Mouse (Mus musculus) olfactory bulb, adult 2 months (tissue): Measurements from ENCODE around the gene Gm48551. TPM values are rescaled to one million over a fixed set of nuclear protein-coding genes. Genes with fewer than 3 reads are reported as not detected.

Experiments
- H3K27ac ChIP-seq: fragments of 200-500 bp; 2 replicates; pipeline ENCODE4 v1.5.1; 2012; ENCODE audit warnings: low read depth, low read length; ENCODE audit not compliant: insufficient read depth
- H3K4me1 ChIP-seq: fragments of 200-500 bp; 2 replicates; pipeline ENCODE4 v1.6.1; 2012; ENCODE audit warnings: low read length; ENCODE audit not compliant: control insufficient read depth, insufficient read depth
- H3K4me3 ChIP-seq: fragments of 200-500 bp; 2 replicates; pipeline ENCODE4 v1.5.1; 2012; ENCODE audit warnings: mild to moderate bottlenecking, low read depth, low read length, moderate library complexity; ENCODE audit not compliant: insufficient read depth
- CTCF ChIP-seq: fragments of 200-500 bp; IDR thresholded peaks from 2 replicates; pipeline ENCODE4 v1.5.1; 2012; ENCODE audit warnings: low read depth, mild to moderate bottlenecking, low read length, moderate library complexity; ENCODE audit not compliant: insufficient read depth
- POLR2A ChIP-seq: fragments of 200-500 bp; IDR thresholded peaks from 2 replicates; pipeline ENCODE4 v1.6.1; 2012; ENCODE audit warnings: mild to moderate bottlenecking, low read depth, low read length, moderate library complexity; ENCODE audit not compliant: insufficient read depth
- WGBS: fragments of 180-500 bp; shearing (Covaris S2); methylation state at CpG from one replicate; pipeline ENCODE4 v1.1.7; 2018; 5-methylcytosine and 5-hydroxymethylcytosine counted together
- polyA plus RNA-seq: library from polyadenylated mRNA; stranded (reverse); fragments of >200 nt; gene quantifications from 2 replicates; pipeline ENCODE4 v1.2.4, GENCODE M21; 2012; ENCODE audit warnings: low replicate concordance; ENCODE audit not compliant: missing spikeins, insufficient read depth, insufficient read length

The Gm48551 gene
- polyA plus RNA-seq, 1 experiment, result not detected

DNA sequence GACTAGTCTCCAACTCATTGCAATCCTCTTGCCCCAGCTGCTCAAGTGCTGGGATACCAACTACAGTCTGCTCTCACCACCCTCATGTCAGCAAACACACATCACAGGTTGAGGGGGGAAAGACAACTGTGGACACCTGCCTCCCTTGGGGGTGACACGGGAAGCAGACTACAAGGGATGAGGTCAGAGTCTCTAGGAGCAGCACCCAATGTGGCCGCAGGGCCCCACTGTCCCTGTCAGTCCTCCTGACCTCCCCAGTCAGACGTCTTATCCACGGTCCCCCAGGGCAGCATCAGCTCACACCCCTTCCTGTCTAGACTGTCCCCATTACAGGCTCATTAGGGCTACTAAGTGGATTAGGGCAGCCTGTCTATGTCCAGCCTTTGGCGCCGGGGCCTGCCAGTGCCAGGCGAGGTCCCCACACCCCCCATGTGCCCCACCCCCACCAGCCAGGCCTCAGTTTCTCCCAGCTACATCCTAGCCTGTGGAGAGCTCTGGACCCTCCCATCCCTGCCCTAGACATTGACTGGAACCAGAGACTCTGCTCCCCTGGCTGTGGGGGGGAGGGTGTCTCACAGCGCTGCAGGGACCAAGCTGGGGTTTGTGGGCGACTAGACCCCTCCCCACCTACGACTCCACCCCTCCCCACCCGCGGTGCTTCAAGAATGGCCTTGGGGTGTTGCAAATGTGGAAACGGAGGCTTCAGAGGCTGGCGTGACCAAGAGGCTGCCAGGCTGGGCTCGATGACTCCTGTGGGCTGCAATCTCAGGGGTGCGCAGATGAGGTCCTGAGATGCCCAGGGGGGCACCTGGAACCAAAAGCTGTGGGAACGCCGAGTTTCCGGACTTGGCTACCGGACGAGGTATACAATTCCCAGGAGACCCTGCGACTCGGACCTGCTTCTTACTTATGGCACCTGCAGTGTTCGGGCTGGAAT lies 22.5 kb downstream of the Gm48551 start:
- WGBS, result 60% methylated on average over 24 of the region's 24 CpGs
- H3K4me1 ChIP-seq, result peaks cover 59% of the 10 kb centered on the region
- no peak for TF ChIP-seq POLR2A
- no peak for TF ChIP-seq CTCF
- H3K4me3 ChIP-seq, result no peak overlapping the region
- no peak overlapping the region for H3K27ac ChIP-seq

DNA sequence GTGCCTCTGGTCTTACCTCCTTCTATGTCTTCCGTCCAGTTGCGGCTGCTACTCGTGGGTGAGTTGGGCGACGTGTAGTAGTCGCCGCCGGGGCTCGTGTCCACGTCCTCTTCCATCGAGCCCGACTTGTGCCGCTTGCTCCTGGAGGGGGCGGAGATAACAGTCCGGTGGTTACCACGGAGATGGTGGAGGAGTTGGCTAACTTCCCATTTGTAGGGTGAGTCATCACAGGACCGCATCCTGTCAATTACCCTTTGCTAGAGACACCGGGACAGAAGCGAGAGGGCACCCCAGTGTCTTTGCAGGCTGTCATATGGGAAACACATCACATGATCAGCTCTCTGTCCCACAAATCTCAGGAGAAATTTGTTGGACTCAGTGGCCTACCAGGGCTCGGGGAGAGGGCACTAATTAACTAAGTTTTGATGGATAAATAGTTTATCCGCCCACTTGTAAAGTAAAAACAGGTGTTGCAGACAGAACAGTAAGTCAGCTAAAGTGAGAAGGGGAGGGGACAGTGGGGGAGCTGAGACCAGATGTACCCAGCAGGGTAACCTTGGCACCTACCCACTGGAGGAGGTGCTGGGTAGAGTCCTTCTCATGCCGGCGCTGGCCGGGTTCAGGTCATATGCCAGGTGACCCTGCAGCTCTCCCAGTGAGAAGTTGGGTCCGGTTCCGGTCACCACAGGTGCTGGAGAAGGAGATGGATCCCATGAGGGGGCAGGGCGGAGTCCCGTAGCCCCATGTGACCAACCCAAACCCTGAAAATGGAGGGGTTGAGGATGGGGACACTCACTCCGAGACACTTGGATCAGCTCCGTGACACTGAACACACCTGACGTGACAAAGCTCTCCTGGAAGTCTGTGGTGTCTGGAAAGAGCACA lies 23.5 kb downstream of the Gm48551 start:
- Histone ChIP-seq H3K4me3 (no peak overlapping the region), H3K4me1 (peaks cover 61% of the 10 kb centered on the region), H3K27ac (no peak overlapping the region)
- 33% methylated on average over 31 of the region's 31 CpGs for WGBS
- no peak for TF ChIP-seq CTCF

DNA sequence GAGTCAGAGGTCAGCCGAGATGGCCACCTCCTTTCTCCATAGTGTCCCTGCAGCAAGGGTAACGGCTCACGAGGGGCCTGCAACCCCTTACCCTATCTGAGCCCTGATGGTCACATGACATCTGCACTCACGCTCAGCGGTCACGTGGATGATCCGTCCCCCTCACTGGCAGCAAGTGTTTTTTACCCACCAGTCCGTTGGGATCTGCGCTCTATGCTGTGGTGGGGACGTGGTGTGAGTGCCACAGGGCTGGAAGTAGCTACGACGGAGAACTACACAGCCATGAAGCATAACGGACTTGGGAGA lies 24.1 kb downstream of the Gm48551 start:
- Histone ChIP-seq H3K27ac (no peak overlapping the region), H3K4me1 (peaks cover 65% of the 10 kb centered on the region), H3K4me3 (no peak overlapping the region)
- no peak for TF ChIP-seq CTCF
- no peak for TF ChIP-seq POLR2A
- WGBS, result 68% methylated on average over 13 of the region's 13 CpGs

DNA sequence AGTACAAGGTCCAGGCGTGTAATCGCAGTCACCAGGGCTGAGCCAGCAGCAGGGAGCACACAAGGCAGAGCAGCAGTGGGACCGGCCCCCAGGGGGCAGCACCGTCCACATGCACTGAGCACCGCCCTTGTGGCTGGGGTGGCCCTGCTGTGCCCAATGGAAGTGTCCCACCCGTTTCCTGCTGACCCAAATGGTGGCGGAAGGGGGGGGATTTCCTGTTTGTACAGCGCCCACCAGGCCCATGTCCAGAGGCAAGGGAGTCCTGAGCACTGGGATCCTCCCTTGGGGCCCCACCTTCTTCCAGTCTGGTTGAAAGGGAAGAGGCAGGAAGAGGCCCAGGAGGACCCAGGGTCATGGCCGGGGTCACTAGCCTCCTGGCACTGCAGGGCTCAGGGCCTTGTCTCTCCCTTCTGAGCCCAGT lies 24.6 kb downstream of the Gm48551 start:
- TF ChIP-seq POLR2A (no peak), CTCF (peak; percentile 77; the same call in 1 of the 2 replicates)
- whole genome bisulfite sequencing, result 35% methylated on average over 9 of the region's 9 CpGs
- H3K4me3 ChIP-seq, result no peak overlapping the region
- H3K27ac ChIP-seq, result no peak overlapping the region
- peaks cover 70% of the 10 kb centered on the region for H3K4me1 ChIP-seq

DNA sequence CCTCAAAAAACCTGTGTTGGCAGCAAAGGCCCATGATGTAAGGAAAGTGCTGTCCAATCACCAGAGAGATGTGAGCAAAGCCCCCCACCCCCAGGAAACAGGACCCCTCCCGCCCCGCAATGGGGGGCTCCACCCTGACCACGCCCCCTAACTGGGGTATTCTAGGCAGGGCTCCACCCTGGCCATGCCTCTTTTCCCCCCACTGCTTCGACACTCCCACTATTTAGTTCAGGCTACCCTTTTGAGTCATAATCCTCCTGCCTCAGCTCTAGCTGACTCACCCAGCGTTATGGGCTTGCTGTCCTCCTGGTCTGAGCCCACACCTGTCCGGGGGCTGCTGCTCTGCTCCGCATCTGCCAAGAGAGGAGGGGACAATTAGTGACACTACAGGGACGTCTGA lies 25.1 kb downstream of the Gm48551 start:
- Histone ChIP-seq H3K27ac (no peak overlapping the region), H3K4me3 (no peak overlapping the region), H3K4me1 (peaks cover 75% of the 10 kb centered on the region)
- TF ChIP-seq POLR2A (no peak), CTCF (no peak)
- 30% methylated on average over 8 of the region's 8 CpGs for WGBS

DNA sequence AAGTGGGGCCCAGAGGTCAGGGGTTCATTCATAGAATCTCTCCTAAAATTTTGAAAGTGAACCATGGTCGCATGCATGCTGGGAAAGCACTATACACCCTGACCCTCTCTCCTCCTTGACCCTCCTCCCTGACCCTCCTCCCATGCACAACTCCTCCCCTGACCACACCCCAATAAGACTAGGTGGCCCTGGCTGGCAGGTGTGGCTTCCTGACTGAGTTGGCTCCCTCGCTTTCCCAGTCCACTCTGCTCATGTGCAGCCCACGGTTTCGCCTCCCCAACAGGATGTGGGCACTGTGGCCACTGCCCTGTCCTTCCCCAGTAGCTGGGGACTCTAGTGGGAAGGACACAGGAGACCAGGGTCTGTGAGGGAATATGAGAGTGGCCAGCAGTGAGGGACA lies 26.1 kb downstream of the Gm48551 start:
- Histone ChIP-seq H3K4me3 (no peak overlapping the region), H3K4me1 (peaks cover 85% of the 10 kb centered on the region), H3K27ac (peak overlapping the region; percentile 88)
- TF ChIP-seq CTCF, result no peak
- TF ChIP-seq POLR2A, result no peak
- 78% methylated on average over 4 of the region's 4 CpGs for WGBS

DNA sequence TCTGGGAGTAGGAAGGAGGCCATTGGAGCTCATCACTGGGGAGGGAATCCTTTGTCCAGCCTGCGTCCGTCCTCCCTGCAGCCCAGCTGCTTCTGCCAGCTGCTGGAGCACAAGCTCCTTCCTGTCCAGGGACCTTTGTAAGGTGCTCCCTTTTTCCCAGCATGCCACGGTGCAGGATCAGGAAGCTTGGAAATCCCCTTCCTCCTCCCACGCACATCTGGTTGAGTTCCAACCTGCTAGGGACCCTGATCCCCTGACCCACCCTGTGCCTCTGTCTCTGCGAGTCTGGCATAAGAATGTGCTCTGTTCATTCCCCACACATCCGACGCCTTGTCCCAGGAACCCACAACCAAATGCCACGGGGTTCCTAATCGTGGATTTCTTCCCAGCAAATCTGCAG lies 26.7 kb downstream of the Gm48551 start:
- H3K4me3 ChIP-seq, result no peak overlapping the region
- 56% methylated on average over 9 of the region's 9 CpGs for WGBS
- H3K4me1 ChIP-seq, result peaks cover 91% of the 10 kb centered on the region
- TF ChIP-seq POLR2A, result no peak
- TF ChIP-seq CTCF, result no peak
- H3K27ac ChIP-seq, result peak overlapping the region; percentile 88

DNA sequence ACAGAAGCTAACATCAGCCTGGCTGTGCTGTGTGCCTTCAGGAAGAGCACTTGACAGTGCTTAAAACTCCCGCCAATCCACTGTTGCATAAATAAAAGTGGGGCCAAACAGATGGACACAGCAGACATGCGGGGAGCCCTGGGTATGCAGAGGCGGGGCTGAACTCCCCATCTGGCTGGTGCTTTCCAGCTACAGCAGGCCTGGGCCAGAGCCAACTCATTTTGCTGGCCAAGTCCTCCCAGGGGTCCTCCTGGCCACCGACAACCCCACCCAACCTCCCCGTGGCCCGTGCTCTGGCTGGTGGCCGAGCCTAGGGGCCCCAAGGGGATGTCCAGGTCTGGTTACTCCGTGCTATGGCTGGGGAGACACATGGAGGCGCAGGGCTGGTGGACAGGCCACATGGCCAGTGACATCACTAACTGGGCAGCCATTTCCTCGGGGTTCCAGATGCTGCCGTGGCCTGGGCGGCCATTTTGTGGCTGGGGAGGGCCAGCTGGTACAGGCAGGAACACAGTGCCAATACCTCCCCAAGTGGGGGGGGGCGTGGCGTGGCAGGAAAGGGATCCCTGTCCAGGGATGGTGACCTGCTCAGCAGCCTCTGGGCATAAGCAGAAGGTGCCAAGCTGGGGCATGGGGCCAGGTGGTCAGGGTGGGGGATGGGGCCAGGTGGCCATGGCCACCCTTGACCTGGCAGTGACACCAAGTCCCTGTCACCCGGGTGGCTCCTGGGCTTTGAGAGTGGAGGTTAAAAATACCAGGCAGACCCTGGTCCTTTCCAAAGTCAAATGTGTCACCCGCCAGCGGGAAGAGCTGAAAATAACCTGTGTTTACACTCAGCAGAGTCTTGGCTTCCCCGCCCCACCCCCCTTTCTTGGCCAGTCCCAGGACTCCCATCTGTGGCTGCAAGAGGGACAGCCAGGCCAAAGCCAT lies 27.5 kb downstream of the Gm48551 start:
- H3K4me1 ChIP-seq, result peaks cover 97% of the 10 kb centered on the region
- WGBS, result 31% methylated on average over 18 of the region's 18 CpGs
- H3K4me3 ChIP-seq, result no peak overlapping the region
- TF ChIP-seq CTCF (no peak; the same call in 1 of the 2 replicates), POLR2A (no peak)
- H3K27ac ChIP-seq, result peak overlapping the region; percentile 88
